Mouse (Mus musculus) T-helper 17 cell (primary cell): ENCODE results near the gene Zfp146.
"Not testable (repeated sequence)": the region's sequence is repeated elsewhere in the genome, so short reads cannot be mapped to it uniquely, and the experiment has no call there.

Source experiments
- in situ Hi-C, 2 experiments: fragments of 300-600 bp; cut with MboI, MseI; formaldehyde crosslinking; loops; 1 replicate in 1 of 2; 2 replicates in 1 of 2; pipeline ENCODE4 v1.15.1; 2025; ENCODE audit warnings: high pct_unique_total_duplicates in 2 of 2

Gene Zfp146

DNA sequence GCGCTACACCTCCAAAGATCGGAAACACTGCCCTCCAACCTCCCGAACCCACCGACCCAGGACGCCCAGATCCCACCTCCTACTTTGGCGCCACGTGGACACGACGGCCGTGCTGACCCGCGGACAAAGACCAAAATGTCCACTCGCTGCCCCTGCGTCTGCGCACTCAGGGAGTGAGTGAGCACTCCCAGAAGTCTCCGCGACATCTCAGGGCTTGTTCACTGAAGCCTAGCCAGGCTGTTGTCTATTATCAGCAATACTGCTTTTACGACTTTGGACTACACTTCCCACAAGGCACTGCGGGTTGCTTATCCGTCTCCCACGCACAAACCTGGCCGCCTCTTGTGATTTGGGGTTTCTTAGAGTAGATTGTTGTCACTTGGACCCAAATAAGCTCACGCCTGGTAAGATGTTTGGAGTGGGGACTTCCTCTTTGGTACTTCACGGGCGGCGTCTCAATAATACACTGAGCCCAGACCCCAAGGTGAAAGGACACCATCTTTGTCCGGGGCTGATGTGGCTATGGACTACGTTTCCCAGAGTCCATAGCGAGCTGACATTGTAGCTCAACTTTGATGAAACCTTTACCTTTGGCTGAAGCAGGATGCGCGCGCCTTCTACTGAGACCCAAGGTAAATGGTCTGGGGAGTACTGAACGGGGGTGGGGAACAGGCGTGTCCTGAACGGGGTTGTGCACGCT lies at the start of gene Zfp146:
Gene Zfp146 (minus strand): TSS at position 168 of the 700 bp plus-strand sequence.
- in situ Hi-C loops = loop anchor here (5.0 kb wide), 1 partner anchor 43 kb away; no protein-coding TSS in a partner anchor

DNA sequence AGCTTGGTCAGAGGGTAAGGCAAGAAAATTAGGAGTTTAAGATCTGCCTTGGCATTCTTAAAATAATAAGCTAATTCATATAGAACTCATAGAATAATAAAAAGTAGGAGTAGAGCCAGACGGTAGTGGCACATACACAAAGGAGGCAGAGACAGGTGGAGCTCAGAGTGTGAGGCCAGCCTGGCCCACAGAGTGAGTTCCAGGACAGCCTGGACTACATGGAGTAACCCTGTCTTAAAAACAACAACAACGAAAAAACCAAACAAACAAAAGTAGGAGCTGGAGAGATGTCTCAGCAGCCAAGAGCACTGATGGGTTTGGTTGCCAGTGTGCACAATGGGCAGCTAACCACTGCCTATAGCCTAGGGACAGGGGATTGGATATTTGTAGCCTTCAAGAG lies 47.7 kb upstream of the Zfp146 start:
- in situ Hi-C loops = no loop called here

DNA sequence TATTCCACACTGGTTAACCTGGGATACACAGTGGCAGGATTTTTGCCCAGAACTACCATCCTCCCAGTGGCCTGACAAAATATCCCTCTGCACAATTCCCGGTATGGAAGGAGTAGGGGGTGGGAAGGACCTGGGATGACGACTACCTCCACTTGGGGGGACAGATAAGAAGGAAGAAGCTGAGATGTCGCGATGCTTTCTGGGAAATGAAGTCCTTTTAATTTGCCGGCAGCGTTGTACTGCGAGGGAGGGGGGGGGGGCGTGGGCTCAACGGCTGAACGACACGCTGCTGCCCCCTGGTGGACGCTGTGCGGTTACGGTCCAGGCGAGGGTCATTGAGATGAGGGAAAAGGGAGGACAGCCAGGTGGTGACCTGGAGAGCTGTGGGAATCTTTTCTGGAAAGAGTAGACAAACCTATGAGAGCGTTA lies 47.2 kb upstream of the Zfp146 start:
- in situ Hi-C loops = no loop called here

DNA sequence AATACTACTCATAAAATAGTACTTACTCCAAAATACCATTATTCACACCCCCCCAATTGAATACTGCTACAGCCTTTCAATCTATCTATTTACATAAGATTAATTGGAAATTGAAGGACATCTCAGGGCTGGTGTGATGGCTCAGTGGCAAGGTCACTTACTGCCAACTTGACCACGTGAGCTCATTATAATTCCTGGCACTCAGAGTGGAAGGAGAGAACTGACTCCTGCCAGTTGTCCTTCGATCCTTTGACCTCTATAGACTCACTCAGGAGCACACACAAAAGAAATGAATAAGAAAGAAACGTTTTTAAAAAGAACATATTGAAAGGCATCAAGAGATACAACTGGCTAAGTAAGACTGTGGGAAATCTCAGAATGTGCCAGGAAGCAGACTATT lies 46.3 kb upstream of the Zfp146 start:
- in situ Hi-C loops = no loop called here

DNA sequence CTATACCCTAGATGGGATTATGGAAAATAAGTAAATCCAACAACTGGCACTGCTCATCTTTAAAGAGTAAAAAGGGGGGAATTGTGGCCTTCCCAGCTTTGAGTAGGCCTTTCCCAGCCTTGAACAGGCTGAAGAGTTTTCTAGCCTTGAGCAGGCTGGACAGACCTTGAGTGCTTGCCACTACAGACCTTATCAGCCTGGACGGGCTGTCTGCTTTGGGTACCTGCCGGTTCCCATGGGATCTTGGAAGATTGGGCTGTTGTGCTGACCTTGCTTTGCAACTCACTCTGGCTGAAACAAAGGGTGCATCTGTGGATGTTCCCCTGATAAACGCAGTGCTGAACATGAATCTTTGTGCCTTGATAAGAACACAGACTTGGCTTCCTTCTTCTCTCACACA lies 44.3 kb upstream of the Zfp146 start:
- in situ Hi-C loops = loop anchor here (5.0 kb wide), 1 partner anchor 42 kb away; no protein-coding TSS in a partner anchor

DNA sequence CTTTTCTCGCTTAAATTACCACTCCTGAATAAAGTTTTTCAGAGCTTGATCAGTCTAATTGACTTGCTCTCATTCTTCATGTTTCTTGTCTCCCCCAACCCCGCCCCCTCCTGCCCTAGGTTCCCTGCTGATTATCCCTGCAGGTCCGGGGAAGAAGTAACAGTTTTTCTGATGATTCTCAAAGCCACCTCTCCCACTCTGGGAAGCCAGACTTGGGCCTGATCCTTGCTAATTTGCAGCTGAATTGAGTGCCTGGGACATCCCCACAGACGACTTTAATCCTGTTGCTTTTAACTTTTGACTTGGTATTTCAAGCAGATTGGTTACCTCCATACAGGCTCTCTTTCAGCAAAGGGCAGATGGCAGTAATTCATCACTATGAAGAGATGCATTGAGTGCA lies 41.5 kb upstream of the Zfp146 start:
- in situ Hi-C loops = loop anchor here (5.0 kb wide), 1 partner anchor 39 kb away; no protein-coding TSS in a partner anchor

DNA sequence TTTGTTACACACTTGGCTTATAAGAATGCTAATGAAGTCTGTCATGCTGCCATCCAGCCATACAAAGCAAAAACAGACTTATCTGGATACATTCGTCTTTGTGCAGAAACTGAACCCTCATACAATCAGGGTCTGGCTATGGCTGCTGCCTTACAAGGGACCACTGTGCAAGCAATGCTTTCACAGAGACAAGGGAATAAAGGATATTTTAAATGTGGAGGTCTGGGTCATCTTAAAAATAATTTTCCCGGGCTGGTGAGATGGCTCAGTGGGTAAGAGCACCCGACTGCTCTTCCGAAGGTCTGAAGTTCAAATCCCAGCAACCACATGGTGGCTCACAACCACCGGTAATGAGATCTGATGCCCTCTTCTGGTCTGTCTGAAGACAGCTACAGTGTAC lies 36.8 kb upstream of the Zfp146 start:
- in situ Hi-C loops = not testable (repeated sequence)

DNA sequence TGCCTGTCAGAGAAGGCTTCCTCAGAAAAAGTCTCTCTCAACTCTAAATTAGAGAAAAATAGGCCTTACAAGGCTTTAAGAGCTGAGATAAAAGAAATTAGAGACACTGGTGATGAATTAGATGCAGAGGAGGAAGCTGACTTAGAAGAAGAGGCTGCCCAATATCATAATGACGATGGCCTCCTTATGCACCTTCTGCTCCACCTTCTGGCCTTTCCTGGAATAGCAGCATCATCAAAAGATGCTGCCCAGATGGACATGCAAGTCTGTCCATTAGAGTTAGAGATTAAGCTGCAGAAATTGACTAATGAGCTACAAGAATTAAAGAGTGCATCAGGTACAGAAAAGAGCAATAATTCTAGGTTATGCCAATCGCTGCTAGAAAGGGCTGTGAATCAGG lies 35.8 kb upstream of the Zfp146 start:
- in situ Hi-C loops = no loop called here

DNA sequence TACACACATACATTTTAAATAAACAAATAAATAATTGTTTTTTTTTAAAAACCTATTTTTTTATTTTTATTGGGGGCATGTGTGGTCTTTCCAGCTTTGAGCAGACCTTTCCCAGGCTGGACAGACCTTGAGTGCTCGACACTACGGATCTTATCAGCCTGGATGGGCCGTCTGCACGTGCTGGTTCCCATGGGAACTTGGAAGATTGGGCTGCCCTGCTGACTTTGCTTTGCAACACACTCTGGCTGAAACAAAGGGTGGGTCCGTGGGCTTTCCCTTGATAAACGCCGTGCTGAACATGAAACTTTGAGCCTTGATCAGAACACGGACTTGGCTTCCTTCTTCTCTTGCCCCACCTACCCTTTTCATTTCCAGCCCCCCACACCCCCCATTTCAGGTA lies 34.8 kb upstream of the Zfp146 start:
- in situ Hi-C loops = no loop called here

DNA sequence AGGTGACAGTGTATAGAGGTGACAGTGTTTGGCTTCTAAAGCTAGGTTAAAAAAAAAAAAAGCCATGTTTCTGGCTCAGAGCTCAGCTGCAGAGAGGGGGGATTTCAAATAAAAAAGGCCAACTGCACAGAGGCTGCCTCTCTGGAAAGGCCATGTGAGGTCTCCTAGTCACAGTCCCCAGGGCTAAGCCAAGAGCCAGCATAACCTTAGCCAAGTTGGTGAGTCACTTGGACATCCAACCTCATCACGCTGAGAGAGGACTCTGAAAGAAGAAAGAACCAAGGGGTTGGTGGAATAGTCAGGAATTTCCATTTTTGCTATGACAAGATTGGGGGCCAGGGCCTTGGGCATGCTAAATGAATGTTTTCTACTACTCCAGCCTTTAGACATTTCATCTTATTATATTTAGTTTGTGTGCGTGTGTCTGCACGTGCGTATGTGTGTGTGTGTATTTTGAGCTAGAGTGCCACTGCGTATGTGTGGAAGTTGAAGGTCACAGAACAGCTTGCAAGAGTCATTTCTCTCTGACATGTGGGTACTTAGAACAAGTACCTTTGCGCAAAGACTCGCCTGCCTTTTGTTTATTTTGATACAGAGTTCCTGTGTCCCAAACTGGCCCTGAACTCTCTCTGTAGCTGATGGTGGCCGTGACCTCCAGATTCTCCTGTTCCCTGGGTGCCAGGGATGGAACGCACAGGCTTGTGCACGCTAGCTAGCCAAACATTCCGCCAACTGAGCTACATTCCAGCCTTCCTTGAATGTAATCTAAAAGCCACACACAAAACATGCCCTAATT lies 33.5 kb upstream of the Zfp146 start:
- in situ Hi-C loops = no loop called here

DNA sequence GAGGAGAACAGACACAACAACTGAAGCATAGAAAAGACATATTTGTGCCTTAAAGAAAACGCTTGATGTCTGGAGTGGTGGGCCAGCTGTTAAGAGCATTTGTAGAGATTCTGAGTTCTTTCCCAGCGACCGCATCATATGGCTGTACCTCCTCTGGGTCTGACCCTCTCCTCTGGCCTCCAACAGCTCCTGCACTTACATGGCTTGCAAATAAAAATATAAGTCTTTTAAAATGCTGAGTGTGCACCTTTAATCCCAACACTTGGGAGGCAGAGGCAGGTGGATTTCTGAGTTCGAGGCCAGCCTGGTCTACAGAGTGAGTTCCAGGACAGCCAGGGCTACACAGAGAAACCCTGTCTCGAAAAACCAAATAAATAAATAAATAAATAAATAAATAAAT lies 31.1 kb upstream of the Zfp146 start:
- in situ Hi-C loops = not testable (repeated sequence)

DNA sequence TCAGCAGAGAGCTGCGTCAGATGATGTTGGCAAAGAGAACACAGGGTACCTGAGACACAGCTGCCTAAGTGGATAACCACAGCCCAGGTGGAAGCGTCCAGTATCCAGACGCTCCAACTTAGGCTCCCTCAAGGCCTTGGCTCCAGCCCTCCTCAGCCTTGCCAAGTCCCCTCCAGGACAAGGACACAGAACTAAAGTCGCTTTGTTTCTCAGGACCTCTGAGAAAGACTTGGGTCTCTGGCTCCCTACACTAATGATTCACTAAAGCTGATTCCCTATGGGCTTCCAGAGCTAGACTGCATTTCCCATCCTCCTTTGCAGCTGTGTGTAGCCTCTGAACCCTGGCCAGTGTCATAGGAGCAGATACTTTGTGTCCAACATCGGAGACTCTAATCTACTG lies 30.6 kb upstream of the Zfp146 start:
- in situ Hi-C loops = no loop called here

DNA sequence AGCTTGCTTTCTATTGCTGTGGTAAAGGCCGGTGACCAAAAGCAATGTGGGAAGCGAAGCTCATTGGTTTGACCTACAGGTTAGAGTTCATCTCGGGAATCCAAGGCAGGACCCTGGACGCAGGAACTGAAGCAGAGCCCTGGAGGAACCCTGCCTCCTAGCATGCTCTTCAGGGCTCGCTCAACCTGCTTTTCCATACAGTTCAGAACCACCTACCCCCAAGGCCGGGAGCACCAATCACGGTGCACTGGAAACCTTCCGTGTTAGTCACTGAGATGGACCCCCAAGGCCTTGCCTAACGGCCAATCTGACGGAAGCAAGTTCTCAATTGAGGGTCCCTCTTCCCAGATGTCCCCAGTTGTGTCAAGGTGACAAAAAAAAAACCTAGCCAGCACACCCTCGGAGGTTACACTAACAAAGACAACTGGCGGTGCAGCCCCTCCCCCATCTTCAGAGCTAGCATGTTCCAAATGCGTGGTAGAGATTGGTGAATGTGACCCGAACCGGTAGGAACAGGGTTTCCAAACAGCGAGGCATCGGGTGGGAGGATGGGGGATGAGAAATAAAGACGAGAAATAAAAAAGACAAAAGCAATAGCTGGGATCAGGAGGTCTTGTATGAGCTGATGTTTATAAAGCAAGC lies 30.1 kb upstream of the Zfp146 start:
- in situ Hi-C loops = no loop called here

DNA sequence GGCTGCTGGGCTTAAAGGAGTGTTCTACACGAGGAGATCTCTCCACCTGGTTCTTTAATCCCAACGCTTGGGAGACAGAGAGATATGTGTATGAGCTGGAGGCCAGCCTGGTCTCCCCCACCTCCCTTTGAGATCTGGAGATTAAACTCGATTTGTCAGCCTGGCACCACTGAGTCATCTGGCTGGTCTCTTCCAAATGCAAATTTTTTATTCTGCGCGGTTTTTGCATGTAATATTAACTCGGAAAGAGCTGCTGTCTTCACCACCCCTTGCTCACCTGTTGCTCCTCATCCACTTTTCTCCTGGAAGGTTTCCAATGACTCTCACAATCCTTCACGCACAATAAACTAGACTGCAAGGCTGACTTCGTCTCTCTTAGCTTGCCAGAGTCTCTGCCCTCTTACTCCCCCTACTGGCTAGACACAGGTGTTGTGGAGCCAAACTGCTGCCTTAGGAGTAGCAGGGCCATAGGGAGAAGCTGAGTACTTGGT lies 29.0 kb upstream of the Zfp146 start, which contains the start of gene Capns1:
Gene Capns1 (minus strand): TSS at position 331 of the 491 bp plus-strand sequence.
- in situ Hi-C loops = no loop called here

DNA sequence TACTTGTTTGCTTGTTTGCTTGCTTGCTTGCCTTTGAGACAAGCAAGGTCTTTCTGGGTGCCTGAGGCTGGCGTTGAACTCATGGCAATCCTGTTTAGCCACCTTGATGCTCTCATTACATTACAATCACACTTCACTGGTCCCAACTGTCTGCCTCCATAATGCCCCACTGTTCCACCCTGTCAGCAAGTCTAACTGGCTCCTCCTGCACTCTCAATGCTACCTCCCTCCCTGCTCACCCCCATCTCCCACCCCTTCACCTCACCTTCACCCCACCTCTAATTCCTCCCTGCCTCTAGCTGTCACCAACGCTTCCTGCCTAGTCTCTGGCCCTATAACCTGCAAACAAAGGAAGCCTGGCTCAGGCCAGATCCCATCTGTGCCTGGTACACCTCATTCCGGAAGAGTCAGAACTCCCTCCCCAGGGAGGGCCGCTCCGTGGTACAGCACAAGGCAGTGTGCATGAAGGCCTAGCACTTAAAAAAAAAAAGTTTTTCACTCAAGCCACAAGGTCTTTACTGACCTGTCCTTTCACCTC lies 28.1 kb upstream of the Zfp146 start:
- in situ Hi-C loops = no loop called here

DNA sequence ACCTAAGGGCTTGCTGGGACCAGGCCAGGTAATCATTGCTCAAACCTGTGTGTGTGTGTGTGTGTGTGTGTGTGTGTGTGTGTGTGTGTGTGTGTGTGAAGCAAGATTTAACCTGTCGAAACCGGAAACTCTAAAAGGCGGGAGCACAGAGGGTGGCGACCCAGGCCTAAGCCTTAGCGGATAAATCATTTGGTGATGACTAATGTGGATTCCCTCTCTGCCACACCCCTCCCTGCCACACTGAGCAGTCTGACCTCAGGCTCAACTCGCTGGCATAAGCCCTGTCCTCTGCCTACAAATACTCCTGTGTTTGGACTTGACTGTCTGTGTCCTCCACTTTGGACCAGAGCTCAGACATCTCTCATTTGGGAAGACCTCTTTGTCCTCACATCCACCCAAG lies 26.6 kb upstream of the Zfp146 start:
- in situ Hi-C loops = no loop called here

DNA sequence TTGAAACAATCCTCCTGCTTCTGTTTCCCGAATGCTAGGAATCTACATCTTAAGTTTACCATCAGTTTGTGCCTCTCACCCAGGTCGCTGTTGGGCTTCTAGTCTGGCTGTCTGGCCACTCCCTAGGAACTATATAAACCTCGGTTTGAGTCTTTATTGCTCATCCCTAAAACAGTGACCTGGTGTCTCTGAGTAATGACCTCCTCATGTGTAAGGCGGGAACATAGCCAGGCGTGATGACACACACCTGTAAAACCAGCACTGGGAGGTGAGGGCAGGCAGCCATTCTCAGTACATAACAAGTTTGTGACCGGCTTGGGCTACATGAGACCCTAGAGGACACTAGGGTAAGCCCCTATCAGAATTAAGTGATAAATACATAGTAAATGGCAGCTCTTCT lies 25.9 kb upstream of the Zfp146 start:
- in situ Hi-C loops = no loop called here

DNA sequence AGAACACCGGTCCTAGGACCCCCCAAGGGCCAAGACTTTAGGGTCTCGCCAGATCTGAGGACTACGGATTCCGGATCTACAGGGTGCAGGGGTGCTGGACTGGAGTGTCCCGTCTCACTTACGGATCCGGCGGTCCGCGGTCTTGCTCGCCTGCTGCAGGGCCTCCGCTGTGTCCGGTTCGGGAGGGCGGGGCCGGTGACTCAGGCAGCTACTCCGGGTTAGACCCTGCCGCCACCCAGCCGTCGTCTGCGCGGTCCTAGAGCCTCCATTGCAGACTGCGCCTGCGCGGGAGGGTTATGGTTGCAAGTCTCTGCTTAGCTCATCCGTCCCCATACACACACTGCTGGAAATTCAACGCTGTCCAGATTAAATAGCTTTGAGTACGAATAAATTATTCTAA lies 25.3 kb upstream of the Zfp146 start:
- in situ Hi-C loops = no loop called here

DNA sequence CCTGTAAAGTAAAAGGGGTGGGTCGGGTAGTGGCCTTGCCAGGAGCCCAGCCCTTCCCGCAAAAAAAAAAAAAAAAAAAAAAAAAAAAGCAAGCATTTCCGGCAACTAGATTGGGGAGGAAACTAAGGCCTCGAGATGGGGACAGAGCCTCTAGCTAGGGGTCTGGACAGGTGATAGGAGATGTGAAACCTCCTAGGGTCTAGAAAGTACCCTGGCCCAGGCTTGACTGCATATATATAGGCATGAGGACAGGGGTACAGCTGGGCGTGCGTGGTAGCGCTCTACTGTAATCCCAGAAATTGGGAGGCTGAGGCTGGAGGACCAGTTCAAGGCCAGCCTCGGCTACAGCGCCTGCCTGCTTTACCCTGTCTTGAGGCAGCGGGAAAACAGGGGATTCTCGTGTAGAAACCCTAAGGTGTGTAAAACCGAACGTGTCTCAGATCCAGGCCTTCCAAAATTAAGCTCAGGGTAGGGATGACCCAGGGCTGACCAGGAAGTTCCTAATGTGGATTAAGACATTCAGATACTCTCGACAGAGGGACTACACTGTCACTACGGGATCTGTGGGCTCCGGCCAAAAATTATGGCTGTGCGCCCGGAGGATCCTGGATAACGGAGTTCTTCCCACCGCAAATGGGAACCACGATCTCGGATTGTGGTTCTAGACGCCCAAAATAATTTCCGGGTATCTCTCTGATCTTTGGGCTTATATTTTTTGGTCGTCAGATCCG lies 24.7 kb upstream of the Zfp146 start:
- in situ Hi-C loops = no loop called here

DNA sequence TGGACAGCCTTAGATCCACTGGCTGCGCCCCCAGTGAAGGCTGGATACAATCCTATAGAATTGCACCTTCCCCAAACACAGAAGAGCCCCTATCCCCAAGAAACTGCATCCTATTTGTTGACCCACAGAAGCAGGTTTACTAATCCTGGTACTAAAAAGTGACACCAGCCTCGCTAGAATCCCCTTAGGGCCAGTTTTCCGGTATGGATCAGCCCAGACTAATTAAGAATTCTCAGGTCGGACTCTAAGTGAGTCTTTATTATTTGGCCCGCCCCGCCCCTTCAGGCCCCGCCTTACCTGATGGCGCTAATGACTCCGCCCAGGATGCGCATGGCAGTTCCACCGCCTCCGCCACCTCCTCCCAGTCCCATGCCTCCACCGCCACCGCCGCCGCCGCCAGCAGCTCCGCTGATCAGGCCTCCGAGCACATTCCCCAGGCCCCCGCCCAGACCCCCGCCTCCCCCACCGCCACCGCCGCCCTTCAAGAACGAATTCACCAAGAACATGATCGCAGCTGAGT lies 24.1 kb upstream of the Zfp146 start:
- in situ Hi-C loops = no loop called here

DNA sequence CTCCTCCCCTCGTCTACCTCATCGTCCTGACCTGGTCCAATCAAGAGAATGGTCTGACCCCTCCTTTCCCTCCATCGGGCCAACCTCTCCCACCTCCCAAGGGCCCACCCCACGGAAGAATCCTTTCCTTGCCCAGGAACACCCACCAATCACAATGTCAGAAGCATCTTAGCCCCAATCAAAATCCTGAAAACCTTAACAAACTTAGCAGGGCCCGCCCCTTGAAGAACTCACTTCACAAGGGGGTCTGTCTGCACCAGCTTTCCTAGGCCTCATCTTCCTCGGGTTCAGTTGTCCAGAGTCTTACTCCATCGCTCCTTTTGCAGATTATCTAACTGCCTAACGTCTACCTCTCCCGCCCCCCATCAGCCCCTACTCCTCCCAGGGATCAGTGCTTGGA lies 23.5 kb upstream of the Zfp146 start:
- in situ Hi-C loops = no loop called here
